ENCODE assay signal across 8 mouse cellular contexts in the genomic region with DNA sequence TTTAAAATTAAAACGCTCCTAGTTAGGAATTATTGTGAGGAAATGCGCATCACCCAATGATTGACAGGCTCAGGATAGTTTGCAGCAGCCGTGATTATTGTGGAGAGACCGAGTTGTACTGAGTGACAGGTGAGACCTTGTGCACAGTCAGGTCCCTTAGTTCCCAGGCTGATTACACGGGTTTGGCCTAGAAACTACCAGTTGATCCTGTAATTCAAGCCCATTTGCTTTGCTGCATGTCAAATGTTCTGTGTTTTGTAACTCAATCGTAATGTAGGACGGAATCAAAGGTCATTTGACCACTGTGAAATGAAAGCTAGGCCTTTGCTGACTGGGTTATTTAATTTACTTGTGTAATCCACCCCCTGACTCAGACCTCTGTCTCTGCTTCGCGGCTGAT. TPM values are rescaled to one million over a fixed set of nuclear protein-coding genes. Genes with fewer than 3 reads are reported as not detected.
A peak's percentile ranks its signal among the peaks of the same experiment; 100 is the strongest.
DNase-seq lines count a peak whose midpoint lies in the region; ATAC-seq and TF ChIP-seq lines count a peak whose summit lies in the region.

No protein-coding gene starts in this region.

- no peak for TF ChIP-seq CTCF in G1E (IDR thresholded peaks at IDR 0.05; ENCODE audit: low read depth, low read length)

- H3K9me3 ChIP-seq in heart, embryonic 11.5 days (replicated peaks; ENCODE audit: control insufficient read depth, low read length) = no peaks in the 10 kb centered on the region
- no peaks in the 10 kb centered on the region for H3K9me3 ChIP-seq in G1E (replicated peaks)
- H3K9me3 ChIP-seq in embryonic facial prominence, embryonic 15.5 days (replicated peaks) = no peaks in the 10 kb centered on the region
- H3K9me3 ChIP-seq in intestine, embryonic 14.5 days (ENCODE audit: control insufficient read depth, low read length) = no peaks in the 10 kb centered on the region

- peak overlapping the region; percentile 87 for H3K4me2 ChIP-seq in heart, embryonic 11.5 days
- peak overlapping the region; percentile 88 for H3K4me2 ChIP-seq in embryonic facial prominence, embryonic 15.5 days (replicated peaks)
- H3K4me2 ChIP-seq in intestine, embryonic 14.5 days (ENCODE audit: low read length) = peak overlapping the region; percentile 92

- H3K79me2 ChIP-seq in macrophage (ENCODE audit: inconsistent target) = peaks cover 55% of the 10 kb centered on the region

- WGBS in heart, embryonic 11.5 days (ENCODE audit: insufficient replicate concordance) = 30% methylated on average over 9 of the region's 9 CpGs
- WGBS in embryonic facial prominence, embryonic 15.5 days = 13% methylated on average over 9 of the region's 9 CpGs
- 23% methylated on average over 9 of the region's 9 CpGs for WGBS in intestine, embryonic 14.5 days
- 15% methylated on average over 9 of the region's 9 CpGs for WGBS in macrophage (ENCODE audit: missing documents)

- H3K27me3 ChIP-seq in heart, embryonic 11.5 days (ENCODE audit: control insufficient read depth, insufficient read depth, low read length) = no peaks in the 10 kb centered on the region
- peaks cover 4% of the 10 kb centered on the region; the same call in 1 of the 2 replicates for H3K27me3 ChIP-seq in G1E (ENCODE audit: insufficient read depth, low read length)
- H3K27me3 ChIP-seq in embryonic facial prominence, embryonic 15.5 days = no peaks in the 10 kb centered on the region
- H3K27me3 ChIP-seq in intestine, embryonic 14.5 days (replicated peaks; ENCODE audit: control insufficient read depth, insufficient read depth, low read length) = no peaks in the 10 kb centered on the region

- H3K27ac ChIP-seq in heart, embryonic 11.5 days (ENCODE audit: low read depth, low read length) = no peak overlapping the region
- peak overlapping the region; percentile 48; the same call in 1 of the 2 replicates for H3K27ac ChIP-seq in embryonic facial prominence, embryonic 15.5 days (replicated peaks)
- H3K27ac ChIP-seq in intestine, embryonic 14.5 days (ENCODE audit: low read depth) = no peak overlapping the region
- peak overlapping the region; percentile 29 for H3K27ac ChIP-seq in macrophage

- H3K4me3 ChIP-seq in heart, embryonic 11.5 days (ENCODE audit: low read depth, low read length) = peak overlapping the region; percentile 71
- H3K4me3 ChIP-seq in G1E (ENCODE audit: low read depth, low read length) = peak overlapping the region; percentile 74
- peak overlapping the region; percentile 88 for H3K4me3 ChIP-seq in embryonic facial prominence, embryonic 15.5 days (replicated peaks)
- H3K4me3 ChIP-seq in intestine, embryonic 14.5 days (ENCODE audit: low read depth, low read length) = peak overlapping the region; percentile 75
- H3K4me3 ChIP-seq in macrophage (ENCODE audit: inconsistent target) = peak overlapping the region; percentile 95

- H3K4me1 ChIP-seq in heart, embryonic 11.5 days (ENCODE audit: control insufficient read depth, insufficient read depth, low read length) = peaks cover 6% of the 10 kb centered on the region
- H3K4me1 ChIP-seq in G1E (ENCODE audit: insufficient read depth, low read depth, low read length) = peaks cover 13% of the 10 kb centered on the region
- H3K4me1 ChIP-seq in embryonic facial prominence, embryonic 15.5 days = peaks cover 8% of the 10 kb centered on the region
- H3K4me1 ChIP-seq in intestine, embryonic 14.5 days (replicated peaks; ENCODE audit: control insufficient read depth, insufficient read depth, low read length) = peaks cover 13% of the 10 kb centered on the region

- peak overlapping the region; percentile 79 for H3K9ac ChIP-seq in heart, embryonic 11.5 days (ENCODE audit: low read depth, low read length)
- H3K9ac ChIP-seq in embryonic facial prominence, embryonic 15.5 days = peak overlapping the region; percentile 59
- H3K9ac ChIP-seq in intestine, embryonic 14.5 days (ENCODE audit: low read length) = peak overlapping the region; percentile 61

- intact Hi-C loops in heart, postnatal 36 days (cut with DNase I) = loop anchor here (5.0 kb wide), 1 partner anchor 269 kb away; no protein-coding TSS in a partner anchor

- 0 out of 2 replicates have a peak, but pooled peaks have one; percentile 68 for ATAC-seq in heart, embryonic 11.5 days (replicated peaks; ENCODE audit: insufficient number of reproducible peaks, low FRiP score, low TSS enrichment)
- ATAC-seq in G1E (ENCODE audit: extremely low read depth, insufficient number of reproducible peaks, low FRiP score, poor library complexity, severe bottlenecking) = 0 out of 2 replicates have a peak, but pooled peaks have one; percentile 22
- ATAC-seq in embryonic facial prominence, embryonic 15.5 days (ENCODE audit: insufficient number of reproducible peaks, low FRiP score, low TSS enrichment, low read depth) = peak; percentile 61; the same call in 1 of the 2 replicates
- peak; percentile 71 for ATAC-seq in intestine, embryonic 14.5 days (replicated peaks; ENCODE audit: low FRiP score, low TSS enrichment, low read depth)

- DNase-seq in heart, postnatal 36 days = no peak
- DNase-seq in G1E (ENCODE audit: low spot score) = no peak
- DNase-seq in intestine, embryonic 14.5 days (ENCODE audit: low spot score) = no peak
- no peak for DNase-seq in retina, postnatal 1 day
- DNase-seq in left cerebral cortex, adult 8-10 months (ENCODE audit: low spot score in 2 of 2) = no peak

- no peaks in the 10 kb centered on the region for H3K36me3 ChIP-seq in heart, embryonic 11.5 days (ENCODE audit: control insufficient read depth, insufficient read depth, low read length)
- peaks cover 25% of the 10 kb centered on the region for H3K36me3 ChIP-seq in G1E (replicated peaks)
- peaks cover 4% of the 10 kb centered on the region; the same call in 1 of the 2 replicates for H3K36me3 ChIP-seq in embryonic facial prominence, embryonic 15.5 days
- H3K36me3 ChIP-seq in intestine, embryonic 14.5 days (ENCODE audit: control insufficient read depth, insufficient read depth, low read length) = peaks cover 15% of the 10 kb centered on the region
- H3K36me3 ChIP-seq in macrophage (ENCODE audit: inconsistent target) = peaks cover 23% of the 10 kb centered on the region

RNA-seq across cellular contexts. Expression of a gene that starts 0.5 kb away (rescaled TPM):
- 56.6 and 57.7 TPM in 2 replicates for polyA plus RNA-seq in heart, embryonic 11.5 days (2014; fragmentation: Nextera tagmentation; extraction: Ambion mirVana)
- 10 to 100 TPM; 31.9 to 42.1 TPM for total RNA-seq in heart, postnatal 36 days (2021)
- 13.8 and 18.3 TPM in 2 replicates for total RNA-seq in G1E (2014; fragmentation: Nextera tagmentation)
- 21.0 and 23.2 TPM in 2 replicates for total RNA-seq in G1E (2017)
- 0.57 and 0.94 TPM in 2 replicates for polyA plus RNA-seq in G1E (2012)
- polyA plus RNA-seq in embryonic facial prominence, embryonic 15.5 days (2015; fragmentation: Nextera tagmentation; extraction: Ambion mirVana) = 104 and 113 TPM in 2 replicates
- 92.5 and 92.6 TPM in 2 replicates for polyA plus RNA-seq in intestine, embryonic 14.5 days (2014; fragmentation: Nextera tagmentation; extraction: Ambion mirVana)
- total RNA-seq in macrophage (2018; cell fraction: chromatin; rRNA removed) = 100 to 1,000 TPM in 1 of 26 experiments, 10 to 100 TPM in 25; 17.3 to 123 (median 57.6) TPM
- 100 to 1,000 TPM in 5 of 26 experiments, 10 to 100 TPM in 21; 53.2 to 113 (median 77.5) TPM for total RNA-seq in macrophage (2018; cell fraction: cytosol; rRNA removed)
- total RNA-seq in macrophage (2018; cell fraction: nucleus; rRNA removed) = 100 to 1,000 TPM in 1 of 26 experiments, 10 to 100 TPM in 25; 18.2 to 124 (median 48.9) TPM
- polyA plus RNA-seq in macrophage (2018) = 68.1 to 80.7 TPM (median 77.9 TPM) in 3 replicates
- 10 to 100 TPM; 69.5 to 96.8 (median 80.7) TPM for total RNA-seq in left cerebral cortex, adult 8-10 months (2022)

Comparison
In these comparisons a context has a peak if more than half of its experiments do, and no peak if none do; other contexts are left out.
1. H3K27ac ChIP-seq: peak in embryonic facial prominence, embryonic 15.5 days (single experiment) and macrophage (single experiment); none in heart, embryonic 11.5 days (single experiment) and intestine, embryonic 14.5 days (single experiment).
2. RNA of a gene that starts 0.5 kb away (polyA plus RNA-seq): 104 to 113 TPM in embryonic facial prominence, embryonic 15.5 days, 92.5 to 92.6 TPM in intestine, embryonic 14.5 days, 68.1 to 80.7 TPM in macrophage and 56.6 to 57.7 TPM in heart, embryonic 11.5 days; 0.57 to 0.94 TPM in G1E; every median in the first group is over 10 times any median in the second.
3. Peak in every context shown above with its lines, with median percentiles within 50 percentile points of each other: ATAC-seq, H3K4me2 ChIP-seq, H3K4me3 ChIP-seq and H3K9ac ChIP-seq.